Mouse (Mus musculus) heart, adult 18-20 months (tissue): ENCODE measurements at regions not wholly inside any gene's neighbourhood (a gene's known extent, or its start where the extent isn't known, plus 50 kb on each side); places are given as distances from the start of the nearest gene placed in this dataset.
A peak's percentile ranks its signal among the peaks of the same experiment; 100 is the strongest.

Source experiments
- DNase-seq, 2 experiments: peaks; one replicate each; pipeline ENCODE4 v3.0.0; 2021 to 2022; ENCODE audit warnings: mixed read lengths in 1 of 2

DNA sequence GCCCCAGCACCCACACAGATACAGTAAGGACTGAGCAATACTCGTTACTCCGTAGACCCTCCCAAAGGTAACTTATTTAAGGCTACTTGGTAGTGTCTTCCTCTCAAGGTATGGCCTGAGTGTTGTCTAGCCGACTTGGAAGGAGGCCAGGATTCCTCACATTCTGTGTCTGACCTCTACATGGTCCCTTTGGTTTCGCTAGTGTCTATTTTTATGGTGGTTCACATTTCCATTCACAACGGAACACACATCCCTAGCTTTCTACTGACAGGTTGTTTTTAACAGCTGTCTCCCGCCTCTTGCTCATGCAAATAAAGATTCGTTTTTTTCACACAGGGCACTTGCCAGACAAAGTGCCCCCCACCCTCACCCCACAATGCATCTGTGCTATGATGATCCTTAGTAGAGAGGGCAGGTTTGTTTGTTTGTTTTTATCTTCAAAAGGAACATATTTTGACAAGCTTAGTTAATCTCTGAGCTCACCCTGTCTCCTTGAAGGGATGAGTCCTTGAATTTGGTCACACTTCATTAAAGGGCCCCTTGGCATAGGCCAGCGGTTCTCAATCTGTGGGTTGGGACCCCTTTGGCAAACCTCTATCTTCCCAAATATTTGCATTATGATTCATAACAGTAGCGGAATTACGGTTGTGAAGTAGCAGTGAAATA is 52.7 kb downstream of the Phlda1 start:
- no peak for DNase-seq

DNA sequence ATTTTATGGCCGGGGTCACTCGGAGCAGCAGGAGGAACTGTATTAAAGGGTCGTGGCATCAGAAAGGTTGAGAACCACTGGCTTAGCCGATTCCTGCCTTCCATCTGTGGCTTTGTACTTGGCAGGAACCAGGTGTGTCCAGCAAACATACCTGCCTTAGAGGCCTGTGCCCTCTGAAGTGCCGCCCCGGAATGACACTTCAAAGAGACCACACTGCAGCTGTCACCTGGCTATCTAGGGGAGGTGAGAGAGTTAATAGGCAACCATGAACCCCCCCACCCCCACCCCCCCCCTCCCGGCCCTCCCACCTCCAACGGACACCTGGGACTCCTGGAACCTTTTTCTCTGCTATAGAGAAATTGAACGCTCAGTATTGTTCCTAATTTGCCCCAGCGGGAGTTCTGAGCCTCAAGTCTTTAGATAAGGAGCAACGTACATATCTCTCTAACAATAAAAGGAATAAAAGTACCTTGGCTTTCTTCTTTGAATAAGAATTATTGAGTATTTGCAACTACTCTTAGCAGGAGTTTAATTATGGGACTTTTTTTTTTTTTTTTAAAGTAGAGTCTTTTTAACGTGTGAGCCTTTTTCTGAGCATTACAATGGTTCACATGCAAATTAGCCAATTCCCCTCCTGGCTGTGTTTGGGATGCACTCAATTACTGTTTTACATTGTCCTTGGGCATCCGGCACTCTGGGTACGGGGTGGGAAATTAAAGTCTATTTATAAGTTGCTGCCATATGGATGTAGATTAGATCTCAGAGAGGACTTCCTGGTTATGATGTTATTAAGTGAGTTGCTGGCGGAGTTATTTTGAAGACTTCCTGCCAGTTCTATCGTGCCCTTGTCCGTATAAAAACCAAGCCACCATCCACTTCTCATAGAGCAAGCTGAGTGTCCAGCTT is 53.5 kb downstream of the Phlda1 start:
- DNase-seq = no peak

DNA sequence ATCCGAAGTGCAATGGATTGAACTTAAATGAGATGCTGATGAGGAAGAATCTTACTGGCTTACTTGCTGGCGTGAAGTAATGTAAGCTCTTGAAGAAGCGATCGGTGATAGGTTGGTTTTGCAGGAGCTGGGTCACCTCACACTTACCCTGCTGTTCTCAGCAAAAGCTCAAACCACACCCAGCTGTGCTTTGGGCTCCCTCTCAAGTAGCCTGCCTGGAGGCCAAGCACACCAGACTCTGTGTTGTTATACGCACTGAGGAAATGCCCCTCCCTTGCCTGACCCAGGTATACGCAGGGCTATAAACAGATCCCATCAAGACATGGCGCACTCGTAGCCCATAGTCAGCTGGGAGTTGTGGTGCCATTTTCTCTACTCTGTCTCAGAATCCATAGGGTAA is 56.5 kb downstream of the Phlda1 start:
- no peak for DNase-seq

DNA sequence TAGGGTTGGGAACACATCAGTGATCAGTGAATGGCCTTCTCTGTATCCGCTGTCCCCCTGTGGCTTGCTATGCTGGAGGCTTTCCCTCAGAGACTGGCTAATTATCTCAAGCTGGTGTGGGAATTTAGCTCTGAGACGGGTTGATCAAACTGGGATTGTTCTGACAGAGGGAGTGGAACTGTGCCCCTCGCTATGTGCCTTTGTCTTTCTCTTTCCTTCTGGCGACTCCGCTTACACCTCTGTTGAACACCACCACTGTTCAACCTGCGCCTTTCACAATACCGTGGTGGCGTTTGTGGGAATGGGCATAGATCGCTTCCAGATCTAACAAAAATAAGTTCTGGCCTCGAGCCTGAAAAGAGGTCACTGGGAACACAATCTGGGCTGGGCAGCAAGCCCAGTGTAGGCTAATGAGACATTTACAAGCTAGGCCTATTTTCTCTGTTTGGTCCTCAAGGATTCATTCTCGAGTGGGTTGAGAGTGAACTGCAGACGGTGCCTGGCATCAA is 60.8 kb downstream of the Phlda1 start:
- DNase-seq = peak; percentile 64 to 72

DNA sequence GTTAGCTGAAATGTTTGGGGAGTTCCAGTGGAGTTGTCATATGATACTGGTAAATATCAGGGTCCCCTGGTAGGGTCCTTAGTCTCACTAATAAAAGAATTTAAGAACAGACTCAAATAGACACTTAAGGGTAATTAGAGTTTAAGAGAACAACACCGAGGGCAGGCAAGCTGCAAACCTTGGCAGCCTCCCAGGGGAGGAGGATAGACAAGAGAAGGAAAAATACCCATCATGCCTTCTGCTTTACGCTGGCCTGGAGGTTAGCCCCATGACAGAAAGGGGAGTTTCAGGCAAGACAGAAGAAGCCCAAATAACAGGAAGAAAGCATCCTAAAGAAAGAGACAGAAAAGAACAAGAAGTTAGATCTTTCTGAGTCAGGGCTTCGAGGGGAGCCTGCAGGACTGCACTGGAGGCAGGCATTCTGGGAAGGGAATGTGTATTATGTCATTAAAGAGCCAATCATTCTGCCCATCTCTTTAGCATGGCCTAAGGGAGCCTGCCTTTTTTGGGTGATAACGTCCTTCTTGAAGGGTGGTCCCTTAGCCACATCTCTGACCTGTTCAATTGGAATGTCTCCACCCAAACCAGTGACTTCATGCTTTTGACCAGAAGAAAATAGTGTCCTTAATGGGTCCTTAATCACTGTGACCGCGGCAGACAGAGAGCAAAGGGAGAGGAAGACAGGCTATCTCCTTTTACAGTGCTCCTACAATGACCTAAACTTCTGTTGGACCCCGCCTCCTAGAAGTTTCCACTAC is 64.6 kb downstream of the Phlda1 start:
- no peak for DNase-seq

DNA sequence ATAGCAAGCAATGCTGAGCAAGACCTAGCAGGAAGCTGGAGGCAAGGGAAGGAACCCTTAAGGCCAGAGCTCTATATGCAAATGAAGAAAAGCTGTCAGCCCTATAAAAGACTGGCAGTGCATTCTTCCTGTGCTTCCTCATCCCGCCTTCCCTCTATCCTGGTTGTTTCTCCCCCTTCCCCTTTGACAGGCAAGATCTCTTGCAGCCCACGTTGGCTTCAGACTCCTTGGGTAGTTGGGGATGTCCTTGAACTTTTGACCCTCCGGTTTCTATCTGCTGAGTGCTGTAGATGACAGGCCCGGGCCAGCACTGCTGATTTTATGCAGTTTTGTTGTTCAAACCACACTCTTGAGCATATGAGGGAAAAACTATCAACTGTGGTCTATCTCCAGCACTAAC is 68.1 kb downstream of the Phlda1 start:
- no peak for DNase-seq

DNA sequence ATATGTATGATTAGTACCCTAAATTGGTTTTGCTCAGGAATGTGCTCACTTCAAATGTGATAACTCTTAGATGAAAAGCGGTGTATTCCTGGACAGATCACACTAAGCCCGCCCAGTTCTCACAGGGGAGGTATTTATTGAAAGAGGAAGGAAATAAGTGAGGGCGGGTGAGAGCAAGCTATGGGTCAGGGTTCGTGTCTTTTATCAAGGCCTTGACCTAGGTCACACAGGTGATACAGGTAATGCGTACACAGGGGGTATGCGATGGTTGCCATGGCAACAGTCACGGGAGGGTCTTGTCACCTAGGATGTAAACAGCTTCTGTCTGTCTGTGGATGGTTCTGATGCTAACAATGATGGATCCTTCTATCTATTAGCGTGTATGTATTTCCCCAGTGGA is 68.7 kb downstream of the Phlda1 start:
- no peak for DNase-seq

DNA sequence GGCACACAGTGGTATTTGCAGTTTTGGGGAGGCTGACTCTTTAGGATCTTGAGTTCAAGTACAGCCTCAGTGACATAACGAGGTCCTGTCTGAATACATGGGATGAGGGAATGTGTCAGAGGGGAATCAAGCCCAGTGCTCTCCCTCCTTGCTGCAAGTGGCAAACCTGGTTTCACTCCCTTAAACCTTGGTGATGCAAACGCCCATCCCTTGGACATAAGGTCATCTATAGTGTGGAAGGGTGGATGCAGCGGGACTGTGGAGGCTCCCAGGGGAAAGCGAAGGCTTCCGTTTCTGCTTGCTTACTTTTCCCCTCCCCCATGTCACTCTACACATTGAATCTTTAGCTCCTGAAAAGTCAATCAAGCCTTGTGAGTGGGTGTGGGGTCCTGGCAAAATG is 69.2 kb downstream of the Phlda1 start:
- no peak for DNase-seq

DNA sequence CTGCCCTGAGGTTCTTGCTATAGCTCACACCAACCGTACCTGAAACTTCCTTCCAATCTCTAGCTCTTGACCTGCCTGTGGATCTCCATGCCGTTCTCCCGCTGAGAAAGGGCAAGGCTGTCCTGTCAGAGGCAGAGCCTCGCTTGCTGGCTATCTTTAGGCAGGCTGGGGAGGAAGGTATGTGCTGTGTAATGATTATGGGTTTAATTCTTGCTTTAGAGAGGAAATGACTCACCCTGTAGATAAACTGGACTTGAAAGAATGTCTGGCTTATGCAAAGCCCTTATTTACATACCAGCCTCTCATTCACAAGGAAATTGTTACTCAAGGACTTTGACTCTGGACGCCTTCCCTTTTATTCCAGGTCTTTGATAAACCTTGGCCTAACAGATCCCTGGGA is 69.8 kb downstream of the Phlda1 start:
- DNase-seq = peak; percentile 31 to 38

DNA sequence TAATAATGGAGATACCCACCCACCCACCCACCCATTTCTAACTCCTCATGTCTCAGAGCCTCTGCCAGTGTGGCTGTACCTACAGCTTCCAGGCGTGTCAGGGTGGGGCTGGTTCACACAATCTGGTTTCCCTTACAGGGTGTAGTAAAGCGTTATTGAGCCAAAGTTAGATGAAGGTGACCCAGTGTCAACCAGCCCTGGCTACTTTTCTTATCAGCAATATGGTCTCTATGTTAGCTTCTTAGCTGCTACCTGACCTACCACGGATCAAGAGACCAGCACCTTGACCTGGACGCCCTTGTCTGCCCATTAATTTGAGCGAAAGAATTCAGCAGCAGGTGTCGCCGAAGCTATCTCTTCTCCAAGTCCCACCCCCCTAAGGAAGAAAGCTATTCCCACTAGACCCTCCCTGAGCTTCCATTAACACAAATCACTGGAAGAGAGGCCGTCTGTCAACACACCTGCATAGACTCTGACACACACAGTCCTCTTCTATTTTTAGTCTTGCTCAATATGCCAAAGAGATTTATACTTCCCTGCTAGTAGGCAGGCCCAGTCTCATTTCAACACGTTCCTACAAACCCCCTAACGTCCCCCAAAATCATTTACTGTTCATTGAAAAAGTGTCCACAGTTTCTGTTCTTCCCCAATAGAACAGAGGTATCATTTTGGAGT is 70.4 kb downstream of the Phlda1 start:
- peak in 1 of 2 experiments; percentile 33 for DNase-seq

DNA sequence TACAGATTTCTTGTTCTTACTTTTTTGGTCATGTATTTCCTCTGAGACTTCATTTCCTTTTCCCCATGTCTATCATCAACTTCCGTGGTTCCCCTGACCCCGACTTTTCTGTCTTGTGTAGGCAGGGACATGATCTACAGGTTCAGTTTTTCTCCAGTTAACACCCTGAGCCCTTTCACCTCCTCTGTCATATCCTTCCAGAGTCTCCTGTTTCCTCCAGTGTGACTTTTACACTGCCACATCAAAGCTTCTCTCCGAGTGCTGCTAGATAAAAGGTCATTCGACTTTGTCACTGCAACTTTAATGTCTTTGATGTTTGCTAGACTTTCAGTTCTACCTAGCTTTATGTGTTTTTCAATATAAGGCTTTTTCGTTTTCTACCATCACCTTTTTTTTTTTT is 72.5 kb downstream of the Phlda1 start:
- DNase-seq = no peak

DNA sequence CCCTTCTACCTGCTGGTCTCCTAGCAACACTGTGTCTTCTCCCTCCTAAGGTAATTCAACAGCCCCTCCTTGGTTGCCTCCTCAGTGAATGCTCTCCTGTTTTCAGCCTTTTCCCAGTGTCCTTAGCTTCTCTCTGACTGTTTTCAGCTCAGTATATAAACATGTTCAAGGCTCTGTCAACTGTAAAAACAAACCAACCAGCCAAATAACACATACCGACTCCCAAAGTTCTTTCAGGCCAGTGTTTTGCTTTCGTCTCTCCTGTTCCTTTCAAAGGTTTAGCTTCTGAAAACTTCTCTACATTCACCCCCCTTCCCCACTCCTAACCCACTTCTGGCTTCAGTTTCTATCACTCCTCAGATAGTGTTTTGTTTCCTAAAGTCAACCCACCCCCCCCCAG is 73.4 kb downstream of the Phlda1 start:
- no peak for DNase-seq

DNA sequence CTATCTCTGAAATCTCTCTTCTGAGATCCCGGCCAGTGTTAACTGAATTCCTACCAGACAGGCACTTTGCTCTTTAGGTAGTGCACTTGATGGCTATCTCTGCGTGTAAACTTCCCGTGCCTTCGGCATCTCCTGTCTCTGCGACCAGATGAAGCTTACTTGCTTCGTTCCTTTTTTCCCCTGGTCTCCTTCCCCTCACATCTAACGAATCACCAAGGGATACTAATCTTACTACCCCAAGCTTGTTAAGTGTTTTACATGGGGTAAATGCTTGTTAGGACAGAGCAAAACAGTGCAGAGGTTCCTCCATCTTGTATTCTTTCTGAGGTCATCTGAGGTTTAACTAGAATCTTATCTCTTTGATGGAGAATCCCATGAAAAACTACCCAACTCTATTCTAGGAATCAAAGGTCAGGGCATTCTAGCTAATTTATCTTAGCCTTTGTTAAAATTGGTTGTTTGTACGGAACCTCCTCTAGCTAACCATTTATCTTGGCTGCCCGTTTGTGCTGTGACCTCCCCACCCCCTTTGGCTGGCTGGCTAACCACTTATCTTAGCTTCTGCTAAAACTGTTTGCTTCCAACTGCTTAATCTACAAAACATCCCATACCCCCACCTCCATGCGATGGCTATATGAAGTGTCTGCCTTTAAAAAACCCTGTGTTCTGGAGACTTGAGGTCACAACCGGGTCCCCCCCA is 74.5 kb downstream of the Phlda1 start:
- DNase-seq = peak; percentile 48 to 55

DNA sequence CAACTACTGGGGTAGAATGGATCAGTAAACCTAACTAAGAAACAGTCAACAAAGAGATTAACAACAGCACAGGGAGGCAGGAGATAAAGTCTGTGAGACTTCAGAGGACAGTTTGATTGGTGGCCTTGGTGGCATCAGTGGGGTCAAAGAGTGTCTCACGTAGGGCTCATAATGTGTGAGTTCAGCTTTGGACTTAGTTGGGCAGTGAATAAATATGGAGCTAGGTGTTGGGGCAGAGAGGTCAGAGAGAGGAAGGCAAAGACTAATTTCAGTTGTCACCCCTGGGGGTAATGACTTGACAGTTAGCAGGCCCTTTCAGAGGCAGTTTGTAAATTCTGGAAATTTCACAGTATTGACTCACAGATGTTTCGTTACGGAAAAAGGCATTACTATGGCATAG is 75.8 kb downstream of the Phlda1 start:
- no peak for DNase-seq

DNA sequence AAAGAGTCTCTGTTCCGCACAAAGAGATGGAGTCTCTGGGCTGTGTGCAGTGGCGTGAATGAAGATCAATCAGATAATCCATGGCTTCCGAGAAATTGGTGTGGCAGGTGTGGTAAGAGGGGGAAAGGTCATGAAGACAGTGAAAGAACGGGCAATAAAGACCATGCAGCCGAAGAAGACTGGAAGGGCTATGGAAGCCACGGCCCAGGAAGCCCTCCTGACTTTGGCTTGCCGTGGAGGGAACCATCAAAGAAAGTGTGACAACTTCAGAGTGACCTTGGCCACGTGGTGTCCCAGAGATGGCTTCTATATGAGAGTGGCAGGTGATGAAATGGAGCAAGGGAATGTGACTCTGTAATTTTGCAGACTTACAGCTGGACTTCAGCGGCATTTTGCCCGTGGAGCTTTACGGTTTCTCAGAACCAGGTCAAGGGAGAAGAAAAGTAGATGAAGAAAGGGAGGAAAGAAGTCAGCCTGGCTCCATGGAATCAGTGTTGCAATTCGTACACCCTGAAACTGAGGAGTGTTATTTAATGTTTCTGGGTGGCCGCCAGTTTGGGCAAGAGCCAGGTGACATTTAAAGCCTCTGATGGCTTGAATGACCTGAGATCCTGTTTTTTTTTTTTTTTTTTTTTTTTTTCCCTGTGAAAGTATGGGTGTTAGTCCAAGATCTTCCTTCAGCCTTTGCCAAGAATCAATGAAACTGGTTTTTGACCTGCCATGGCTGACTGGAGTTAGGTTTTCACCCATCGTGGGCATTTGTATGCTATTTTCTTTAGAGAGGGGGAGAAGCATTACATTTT is 76.4 kb downstream of the Phlda1 start:
- peak; percentile 58 to 71 for DNase-seq

DNA sequence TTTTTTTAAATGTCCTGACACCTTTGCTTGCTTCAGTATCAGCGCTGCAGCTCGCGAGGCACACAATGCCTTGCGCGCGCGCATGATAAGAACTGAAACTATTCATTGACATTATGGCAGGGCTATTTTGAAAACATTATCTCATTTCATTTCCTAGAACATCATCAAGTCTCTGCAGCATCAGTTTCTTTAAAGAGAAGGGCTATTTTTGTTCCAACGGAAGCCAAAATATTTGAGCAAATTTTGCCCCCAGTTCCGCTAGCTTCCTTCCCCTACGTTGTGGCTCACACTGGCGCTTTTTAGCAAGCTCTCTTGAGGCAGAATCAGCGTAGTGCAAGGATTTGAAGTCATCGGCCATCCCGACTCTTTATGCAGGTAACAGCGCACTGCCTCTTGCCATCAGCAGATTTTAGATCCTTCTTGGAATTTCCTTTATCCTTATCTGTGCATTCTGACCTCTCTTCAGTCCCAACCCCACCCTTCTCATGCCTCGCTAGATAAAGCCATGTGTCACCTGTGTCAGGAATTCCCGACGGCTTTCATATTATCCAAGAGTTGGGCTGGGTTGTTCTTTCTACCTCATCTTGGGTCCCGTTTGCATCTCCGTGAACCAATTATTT is 77.1 kb downstream of the Phlda1 start:
- peak; percentile 70 to 73 for DNase-seq

DNA sequence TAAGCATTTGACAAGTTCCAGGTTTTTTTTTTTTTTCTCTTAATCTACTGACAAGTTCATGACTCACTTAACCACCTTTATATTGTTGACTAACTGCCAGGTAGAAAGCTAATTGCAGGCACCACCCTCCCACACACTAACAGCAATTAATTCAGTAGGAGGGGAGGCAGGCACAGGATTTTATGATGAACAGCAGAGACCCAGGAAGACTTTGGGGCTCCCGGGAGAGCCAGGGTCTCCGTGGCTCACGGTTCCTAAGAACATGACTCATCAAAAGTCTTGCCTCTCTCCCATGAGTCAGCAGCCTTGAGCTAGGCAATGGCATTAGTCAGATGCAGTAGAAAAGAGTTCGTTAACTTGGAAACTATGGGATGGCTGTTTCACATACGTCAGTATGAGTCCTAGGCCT is 77.7 kb downstream of the Phlda1 start:
- DNase-seq = no peak

DNA sequence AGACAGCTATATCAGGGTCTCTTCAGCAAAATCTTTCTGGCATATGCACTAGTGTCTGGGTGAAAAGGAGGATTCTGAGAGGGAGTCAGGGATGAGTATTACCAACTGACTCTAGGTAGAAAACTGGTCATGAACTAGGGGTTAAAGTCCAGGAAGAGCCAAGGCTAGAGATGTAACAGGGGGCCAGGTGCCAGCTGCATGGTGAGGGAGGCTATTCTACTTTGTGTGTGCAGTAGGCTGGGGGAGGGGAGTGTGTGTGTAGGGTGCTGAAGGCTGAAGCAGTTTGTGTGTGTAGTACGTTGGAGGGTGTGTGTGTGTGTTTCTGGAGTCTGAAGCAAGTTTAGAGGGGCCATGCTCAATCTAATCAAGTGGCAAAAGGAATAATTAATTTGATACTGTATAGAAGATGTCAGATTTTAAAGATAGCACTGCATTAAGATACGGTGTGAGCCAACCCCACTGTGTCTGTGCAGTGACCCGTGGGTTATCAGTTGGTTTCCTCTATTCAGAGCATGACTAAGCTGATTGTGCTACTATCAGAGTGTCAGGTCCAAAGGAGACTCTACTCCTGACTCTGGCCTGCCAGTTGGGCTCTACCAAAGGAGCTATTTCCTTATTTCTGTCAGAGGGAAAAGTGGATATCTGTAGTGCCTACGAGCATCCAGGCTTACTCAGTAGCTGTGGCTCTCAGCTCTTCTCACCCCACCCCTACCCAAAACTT is 82.0 kb downstream of the Phlda1 start:
- no peak for DNase-seq

DNA sequence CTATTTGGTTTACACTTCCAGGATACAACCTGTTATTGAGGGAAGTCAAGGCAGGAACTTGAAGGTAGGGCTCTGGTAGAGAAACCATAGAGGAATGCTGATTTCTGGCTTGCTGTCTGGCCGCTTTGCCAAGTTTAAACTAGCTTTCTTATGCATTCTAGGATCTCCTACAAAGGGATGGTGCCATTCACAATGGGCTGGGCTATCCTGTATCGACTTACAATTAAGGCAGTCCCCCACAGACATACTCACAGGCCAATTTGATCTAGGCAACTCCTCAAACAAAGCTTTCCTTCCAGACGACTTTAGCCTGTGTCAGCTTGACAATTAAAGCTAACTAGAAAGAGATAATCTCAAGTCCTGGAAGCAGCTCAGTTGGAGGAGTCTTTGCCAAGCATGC is 83.1 kb downstream of the Phlda1 start:
- no peak for DNase-seq
